Mouse (Mus musculus) brain, embryonic 14.5 days (tissue): ENCODE data around the gene Pkn1. TPM values are rescaled to one million over a fixed set of nuclear protein-coding genes. Genes with fewer than 3 reads are reported as not detected.

Experiments used
- DNase-seq: peaks from one replicate; pipeline ENCODE4 v3.0.0-alpha.2; 2011; ENCODE audit warnings: low read depth
- CTCF ChIP-seq: fragments of 200-500 bp; IDR thresholded peaks from 2 replicates; pipeline ENCODE4 v1.5.1; 2012; ENCODE audit warnings: inconsistent platforms, mild to moderate bottlenecking, moderate library complexity, borderline replicate concordance; ENCODE audit not compliant: insufficient read depth, insufficient read length; ENCODE audit errors: extremely low read depth
- POLR2A ChIP-seq: fragments of 200-500 bp; IDR thresholded peaks from 2 replicates; pipeline ENCODE4 v1.6.1; 2012; ENCODE audit warnings: mild to moderate bottlenecking, inconsistent platforms, borderline replicate concordance; ENCODE audit not compliant: poor library complexity, insufficient read depth, insufficient read length, severe bottlenecking; ENCODE audit errors: extremely low read depth
- polyA plus RNA-seq: library from polyadenylated mRNA; depleted of rRNA; stranded (reverse); fragments of >200 nt; gene quantifications from 2 replicates; pipeline ENCODE4 v1.2.3, GENCODE M21; 2012

Gene Pkn1
- polyA plus RNA-seq, 1 experiment, result 74.6 TPM

DNA sequence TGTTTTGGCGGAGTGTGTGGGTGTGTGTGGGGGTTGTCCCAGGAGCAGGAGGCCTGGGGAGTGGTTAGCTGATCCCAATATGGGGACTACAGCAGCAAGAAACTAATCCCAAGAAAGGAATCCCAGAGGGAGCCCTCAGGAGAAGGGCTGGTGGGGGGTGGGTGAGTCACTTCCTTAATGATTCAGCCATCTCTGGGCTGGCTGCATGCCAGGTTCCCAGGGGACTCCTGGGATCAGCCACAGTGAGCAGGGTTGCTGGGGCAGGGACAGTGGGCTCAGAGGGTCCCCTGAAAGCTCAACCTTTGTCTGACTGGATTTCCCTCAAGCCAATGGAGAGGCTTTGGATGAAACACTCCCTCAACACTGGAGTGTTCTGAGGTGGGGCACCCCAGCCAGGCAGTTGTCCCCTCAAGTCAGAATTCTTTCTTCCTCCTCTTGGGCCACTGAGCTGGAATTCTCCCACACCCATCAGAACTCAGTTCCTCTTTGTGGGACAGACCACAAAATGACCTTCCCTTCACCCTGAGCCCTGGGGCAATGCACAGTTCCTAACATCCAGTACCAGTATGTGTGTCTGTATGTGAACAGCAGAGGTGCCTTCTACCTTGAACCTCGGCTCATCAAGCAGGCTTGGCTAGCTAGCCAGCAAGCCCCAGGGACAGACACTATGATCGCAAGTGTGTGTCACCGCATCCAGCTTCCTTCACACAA is 39.0 kb upstream of the Pkn1 start:
- TF ChIP-seq POLR2A, result no peak
- TF ChIP-seq CTCF, result no peak
- peak; percentile 31 for DNase-seq

DNA sequence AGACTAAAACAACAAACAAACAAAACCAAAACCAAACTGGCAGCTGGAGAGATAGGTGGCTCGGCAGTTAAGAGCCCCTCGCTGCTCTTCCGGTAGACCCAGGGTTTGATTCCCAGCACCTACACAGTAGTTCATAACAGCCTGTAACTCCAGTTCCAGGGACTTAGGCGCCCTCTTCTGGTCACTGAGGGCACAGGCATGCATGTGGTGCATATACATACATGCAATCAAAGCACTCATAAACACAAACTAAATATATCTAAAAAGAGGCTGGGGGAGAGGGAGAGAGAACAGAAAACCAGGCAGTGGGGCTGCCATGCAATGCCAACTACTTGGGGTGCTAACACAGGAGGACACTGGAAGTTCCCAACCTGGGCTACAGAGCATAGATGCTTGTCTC is 38.4 kb upstream of the Pkn1 start:
- DNase-seq, result no peak
- TF ChIP-seq POLR2A, result no peak
- TF ChIP-seq CTCF, result no peak

DNA sequence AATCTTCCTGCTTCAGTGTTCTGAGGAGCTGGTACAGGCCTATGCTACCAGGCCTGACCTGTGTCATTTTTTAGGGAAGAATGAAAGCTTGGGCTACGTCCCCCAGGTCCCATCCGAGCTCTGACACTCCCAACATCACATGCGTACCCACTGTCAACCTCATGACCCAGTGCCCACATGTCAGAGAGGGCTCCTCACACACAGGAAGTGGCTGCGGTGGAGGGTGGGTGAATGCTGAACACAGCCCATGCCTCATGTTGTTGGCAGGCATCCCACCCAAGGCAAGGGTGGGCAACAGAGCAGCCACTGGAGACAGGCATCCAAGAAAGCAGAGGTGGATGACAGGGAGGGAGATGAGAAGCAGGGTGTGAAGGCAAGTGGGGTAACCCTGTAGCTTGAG is 37.7 kb upstream of the Pkn1 start:
- DNase-seq, result no peak
- TF ChIP-seq CTCF, result no peak
- no peak for TF ChIP-seq POLR2A

DNA sequence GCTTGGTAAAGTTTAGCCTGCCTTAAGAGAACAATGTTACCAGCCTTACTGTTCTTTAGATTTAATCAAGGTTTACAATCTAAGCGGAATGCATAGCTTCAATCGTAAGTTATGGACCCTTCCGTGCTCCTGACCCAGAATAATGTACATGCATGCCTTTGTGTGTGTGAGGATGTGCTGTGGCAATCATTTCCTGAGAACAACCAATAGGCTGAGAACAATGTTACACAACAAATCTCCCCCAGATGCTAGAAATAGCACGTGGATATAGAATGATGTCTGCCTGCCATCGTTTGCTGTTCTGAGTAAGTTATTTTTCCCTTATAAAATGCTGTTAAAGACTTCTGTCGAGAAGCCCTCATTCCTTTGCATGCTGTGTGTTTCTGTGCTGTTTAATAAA is 33.9 kb upstream of the Pkn1 start:
- DNase-seq, result no peak
- TF ChIP-seq CTCF (no peak), POLR2A (no peak)

DNA sequence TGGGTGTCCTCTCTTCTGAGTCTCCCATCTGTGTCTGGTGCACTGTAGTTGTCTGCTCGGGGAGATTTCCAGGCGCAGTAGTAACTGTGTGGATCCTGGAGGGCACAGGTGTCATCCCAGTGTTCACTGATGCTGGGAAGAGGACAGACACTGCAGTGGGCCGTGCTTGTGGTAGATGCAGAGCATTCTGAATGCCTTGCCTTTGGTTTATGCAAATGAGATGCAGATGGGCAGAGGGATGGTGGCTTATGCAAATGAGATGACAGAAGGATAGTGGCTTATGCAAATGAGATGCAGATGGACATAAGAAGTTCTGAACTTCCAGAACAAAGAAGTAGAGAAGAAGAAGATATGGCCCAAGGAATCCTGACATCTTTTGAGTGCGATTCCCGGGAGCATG is 32.9 kb upstream of the Pkn1 start:
- DNase-seq, result no peak
- TF ChIP-seq POLR2A (no peak), CTCF (no peak)

DNA sequence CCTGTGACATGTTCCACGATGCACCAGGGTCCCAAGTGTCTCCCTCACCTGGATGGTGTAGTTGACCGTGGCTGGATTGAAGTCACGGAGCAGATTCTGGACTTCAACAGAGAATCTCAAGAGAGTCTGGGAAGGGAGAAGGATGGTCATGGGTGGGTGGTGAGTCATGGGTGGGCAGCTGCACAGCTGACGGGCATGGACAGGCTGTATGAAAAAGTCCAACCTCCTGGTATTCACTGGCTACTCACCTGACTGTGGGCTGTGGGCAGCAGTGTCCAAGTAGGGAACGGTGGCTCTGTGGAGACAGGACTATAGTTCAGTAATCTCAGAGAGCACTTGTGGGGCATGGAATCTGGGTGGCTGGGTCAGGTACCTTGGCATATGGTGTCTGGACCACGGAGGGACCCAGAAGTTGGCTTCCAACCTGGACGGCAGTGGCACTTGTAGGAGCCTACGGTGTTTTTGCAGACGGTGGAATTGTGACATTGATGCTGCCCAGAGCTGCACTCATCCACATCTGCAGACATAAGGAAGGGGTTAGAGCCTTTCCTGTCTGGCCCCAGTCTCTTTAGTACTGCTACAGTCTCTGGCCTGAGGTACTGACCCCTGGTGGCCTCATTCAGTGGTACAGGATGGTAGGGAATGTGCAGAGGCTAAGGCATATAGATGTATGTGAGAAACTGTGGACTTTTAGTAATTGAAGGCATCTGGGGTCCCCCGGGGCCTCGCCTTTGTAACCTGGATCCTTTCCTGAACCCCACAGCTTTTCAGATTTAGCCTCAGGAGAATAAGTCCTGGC is 30.2 kb upstream of the Pkn1 start:
- TF ChIP-seq POLR2A, result no peak
- peak; percentile 61; the same call in 1 of the 2 replicates for TF ChIP-seq CTCF
- DNase-seq, result no peak

DNA sequence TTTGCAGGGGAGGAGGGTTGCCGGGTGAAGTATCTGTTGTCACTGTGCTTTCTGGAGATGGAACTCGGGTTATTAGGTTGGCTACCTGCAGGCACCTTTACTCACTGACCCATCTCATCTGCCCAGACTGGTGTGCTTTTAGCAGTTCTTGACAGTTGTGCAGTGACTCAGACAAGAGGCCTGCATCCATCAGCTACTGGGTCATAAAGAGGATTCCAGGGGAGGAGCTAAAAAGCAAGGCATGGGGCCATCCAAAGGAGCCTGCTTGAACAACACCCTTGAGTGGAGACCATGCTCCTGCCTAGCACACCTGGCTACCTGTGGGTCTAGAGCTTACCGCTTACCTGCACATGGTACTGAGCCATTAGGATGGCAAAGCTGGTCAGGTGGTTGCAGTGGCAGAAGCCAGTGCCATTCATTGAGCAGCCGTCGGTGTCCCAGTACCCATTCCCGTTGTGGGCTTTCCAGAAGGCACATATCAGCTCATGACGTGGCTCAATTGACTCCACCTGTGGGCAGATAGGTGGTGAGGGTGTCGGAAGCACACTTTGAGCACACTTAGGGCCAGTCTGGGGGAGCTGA is 26.6 kb upstream of the Pkn1 start:
- DNase-seq, result no peak
- TF ChIP-seq POLR2A (no peak), CTCF (no peak)

DNA sequence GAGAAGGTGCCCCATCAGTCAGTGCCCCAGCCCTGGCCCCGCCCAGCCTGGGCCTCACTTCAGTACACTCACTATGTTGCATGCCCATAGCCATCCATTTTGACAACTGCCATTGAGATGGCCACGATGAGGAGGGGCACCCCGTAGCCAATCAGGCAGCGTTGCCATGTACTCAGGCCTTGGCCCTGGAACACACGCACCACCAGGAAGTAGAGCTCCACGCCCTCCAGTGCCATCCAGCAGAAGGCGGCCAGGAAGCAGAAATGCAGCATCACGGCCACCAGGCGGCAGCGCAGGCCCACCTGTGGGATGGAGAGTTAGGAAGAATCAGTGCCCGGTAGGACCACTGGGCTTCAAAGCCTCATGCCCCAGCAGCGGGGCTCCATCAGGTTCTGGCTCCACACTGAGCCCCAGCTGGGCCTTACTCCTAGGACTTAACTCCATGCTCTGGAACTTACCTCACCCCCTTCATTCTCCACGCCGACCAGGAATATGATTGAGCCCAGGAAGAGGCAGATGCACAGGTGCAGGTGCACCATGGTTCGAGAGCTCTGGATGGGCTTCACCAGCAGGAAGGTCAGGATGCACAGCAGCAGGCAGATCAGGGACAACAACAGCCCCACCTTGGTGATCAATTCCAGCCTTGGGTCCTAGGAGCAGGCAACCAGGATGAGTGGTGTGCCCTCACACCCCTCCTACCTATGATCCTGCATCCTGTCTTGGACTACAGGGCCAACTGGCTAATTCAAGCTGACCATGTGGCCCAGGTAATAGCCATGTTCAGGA is 25.9 kb upstream of the Pkn1 start:
- peak; percentile 84 for TF ChIP-seq CTCF
- TF ChIP-seq POLR2A, result no peak
- DNase-seq, result peak; percentile 76

DNA sequence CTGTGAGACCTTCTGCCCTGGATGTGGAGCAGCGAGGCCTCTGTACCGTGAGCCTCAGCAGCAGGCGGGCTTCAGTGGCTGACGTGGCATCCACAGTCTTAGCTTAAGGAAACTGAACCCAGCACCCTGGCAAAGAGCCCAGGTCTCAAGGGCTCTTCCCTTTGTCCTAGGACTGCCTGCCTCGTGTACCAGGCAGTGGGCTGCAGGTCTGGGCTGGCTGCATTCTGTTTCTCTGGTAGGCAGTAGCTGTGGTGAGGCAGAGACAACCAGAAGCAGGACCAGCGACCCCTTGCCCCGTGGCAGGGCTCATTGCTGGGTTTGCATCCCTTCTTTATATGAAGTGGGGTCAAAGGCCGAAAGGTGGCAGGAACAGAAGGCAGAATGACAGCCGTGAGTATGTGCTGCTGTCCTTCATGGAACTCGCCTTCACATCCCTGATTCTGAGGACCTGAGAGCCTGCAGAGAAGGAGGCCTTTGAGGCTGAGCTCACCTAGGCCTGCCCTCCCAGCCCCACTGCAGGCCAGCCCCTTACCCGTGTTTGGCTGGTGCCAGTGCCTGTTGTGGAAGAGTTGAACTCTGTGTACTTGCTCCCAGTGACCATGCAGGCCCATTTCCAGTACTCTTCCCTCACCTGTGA is 24.6 kb upstream of the Pkn1 start:
- DNase-seq, result no peak
- TF ChIP-seq CTCF (no peak), POLR2A (no peak)

DNA sequence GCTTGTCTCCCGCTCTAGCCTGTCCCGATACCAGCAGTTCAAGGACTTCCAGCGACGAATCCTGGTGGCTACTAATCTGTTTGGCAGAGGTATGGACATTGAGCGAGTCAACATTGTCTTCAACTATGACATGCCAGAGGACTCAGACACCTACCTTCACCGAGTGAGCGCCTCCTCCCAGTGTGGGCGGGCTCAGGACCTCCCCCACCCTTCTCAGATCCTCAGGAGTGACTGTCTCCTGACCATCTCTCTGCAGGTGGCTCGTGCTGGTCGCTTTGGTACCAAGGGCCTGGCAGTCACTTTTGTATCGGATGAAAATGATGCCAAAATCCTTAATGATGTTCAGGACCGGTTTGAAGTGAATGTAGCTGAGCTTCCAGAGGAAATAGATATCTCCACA is 23.7 kb upstream of the Pkn1 start:
- no peak for TF ChIP-seq CTCF
- no peak for TF ChIP-seq POLR2A
- DNase-seq, result no peak

DNA sequence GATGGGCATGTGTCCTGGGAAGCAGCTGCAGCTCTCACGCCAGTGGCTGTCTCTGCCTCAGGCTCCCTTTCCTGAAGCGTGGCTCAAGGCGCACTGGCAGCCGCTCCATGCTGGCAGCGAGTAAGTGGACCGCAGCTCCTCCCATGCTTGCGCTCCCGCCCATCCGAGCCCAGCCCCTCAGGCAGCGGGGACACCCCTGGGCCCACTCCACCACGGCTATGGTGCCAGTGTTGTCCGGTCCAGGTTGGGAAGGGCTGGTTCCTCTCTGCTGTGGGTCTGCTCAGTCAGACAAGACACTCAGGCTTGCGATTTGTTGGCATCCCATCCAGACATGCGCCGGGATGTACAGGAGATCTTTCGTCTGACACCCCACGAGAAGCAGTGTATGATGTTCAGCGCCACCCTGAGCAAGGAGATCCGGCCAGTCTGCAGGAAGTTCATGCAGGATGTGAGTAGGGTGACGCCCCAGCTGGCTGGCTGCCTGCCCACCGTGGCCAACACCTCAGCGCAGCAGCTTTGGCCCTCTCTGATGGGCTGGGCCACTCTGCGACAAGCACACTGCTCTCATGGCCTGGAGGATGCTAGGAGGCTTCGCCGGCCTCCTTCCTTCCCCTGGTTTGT is 22.5 kb upstream of the Pkn1 start:
- TF ChIP-seq CTCF (no peak), POLR2A (no peak)
- DNase-seq, result no peak

DNA sequence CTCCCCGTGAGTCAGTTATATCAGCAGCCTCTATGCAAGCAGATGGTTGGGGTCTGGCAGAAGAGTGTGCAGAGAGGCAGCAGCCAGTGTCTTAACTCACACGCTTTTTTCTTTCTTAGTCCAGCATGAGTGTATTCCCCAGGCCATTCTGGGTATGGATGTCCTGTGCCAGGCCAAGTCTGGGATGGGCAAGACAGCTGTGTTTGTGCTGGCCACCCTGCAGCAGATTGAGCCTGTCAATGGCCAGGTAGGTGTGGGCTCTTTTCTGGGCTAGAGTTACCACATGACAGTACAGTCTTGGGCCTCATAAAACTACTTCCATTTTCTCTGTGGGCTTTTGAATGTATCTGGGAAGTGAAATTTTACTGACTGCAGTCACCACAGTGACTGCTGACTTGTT is 20.7 kb upstream of the Pkn1 start:
- no peak for DNase-seq
- TF ChIP-seq CTCF (no peak), POLR2A (no peak)
